Mouse (Mus musculus): Measurements from ENCODE around the gene Gm10666.
"Not testable (repeated sequence)": the region's sequence is repeated elsewhere in the genome, so short reads cannot be mapped to it uniquely, and the experiment has no call there.

Gene Gm10666

DNA sequence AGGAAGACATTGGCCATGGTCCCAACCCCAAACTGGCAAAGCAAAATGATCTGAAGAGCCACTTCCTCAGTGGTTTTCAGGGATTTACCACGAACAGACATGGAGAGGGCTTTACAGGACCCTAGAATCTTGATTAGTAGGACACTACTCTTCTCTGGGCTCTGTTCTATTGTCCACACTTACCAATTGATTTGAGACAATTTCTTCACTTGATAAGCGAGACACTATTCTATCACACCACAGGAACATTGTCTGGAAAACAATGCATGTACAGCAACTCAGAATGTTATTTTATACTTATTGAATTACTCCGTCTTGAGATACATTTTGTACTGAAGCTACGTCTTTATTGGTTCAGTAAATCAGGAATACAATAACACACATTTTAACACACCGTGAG lies at the start of gene Gm10666:
TSS of gene Gm10666 (minus strand) at position 101 of the 400 bp plus-strand sequence.
- not testable (repeated sequence) for DNase-seq (ENCODE audit: low spot score in 2 of 2)

- not testable (repeated sequence) for DNase-seq (ENCODE audit: low spot score in 2 of 2)
Observed at GRCm38 (mm10) chr7:22163935-22164334, 29.4 kb upstream of the Gm10666 start, which contains the start of gene Vmn1r142. Gene Vmn1r142, minus strand, starts transcription at chr7:22164035.

DNA sequence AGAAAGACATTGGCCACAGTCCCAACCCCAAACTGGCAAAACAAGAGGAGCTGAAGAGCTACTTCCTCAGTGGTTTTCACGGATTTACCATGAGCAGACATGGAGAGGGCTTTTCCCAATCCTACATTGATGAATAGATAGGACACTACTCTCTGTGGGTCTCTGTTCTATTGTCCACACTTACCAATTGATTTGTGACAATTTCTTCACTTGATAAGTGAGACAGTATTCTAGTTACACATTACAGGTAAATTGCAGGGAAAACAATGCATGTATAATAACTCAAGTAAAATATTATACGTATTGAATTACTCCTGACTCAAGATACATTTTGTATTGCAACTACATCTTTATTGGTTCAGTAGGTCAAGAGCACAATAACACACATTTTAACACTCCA lies 16.4 kb downstream of the Gm10666 start, which contains the start of gene Gm16451:
TSS of gene Gm16451 (minus strand) at position 101 of the 400 bp plus-strand sequence.
- DNase-seq (ENCODE audit: low spot score in 2 of 2): not testable (repeated sequence)

Measured in heart, adult 9 months (tissue).